Mouse (Mus musculus): ENCODE measurements around the gene Ksr1. TPM values are rescaled to one million over a fixed set of nuclear protein-coding genes. Genes with fewer than 3 reads are reported as not detected.

Ksr1 gene
- polyA plus RNA-seq, 1 experiment from 2014 or later: 4.7 TPM

- TF ChIP-seq CTCF (IDR thresholded peaks at IDR 0.05; ENCODE audit: low read depth): no peak
- 60% methylated on average over 5 of the region's 5 CpGs for WGBS
- Histone ChIP-seq H3K36me3 (ENCODE audit: control insufficient read depth, insufficient read depth) (peaks cover 12% of the 10 kb centered on the region; the same call in 1 of the 2 replicates), H3K4me1 (replicated peaks; ENCODE audit: control insufficient read depth, insufficient read depth, low read length) (0 out of 2 replicates have a peak, but pooled peaks cover 6% of the 10 kb centered on the region), H3K9me3 (ENCODE audit: control insufficient read depth) (no peaks in the 10 kb centered on the region), H3K4me3 (ENCODE audit: low read depth, low read length) (no peak overlapping the region), H3K27me3 (replicated peaks; ENCODE audit: control insufficient read depth, insufficient read depth, low read length) (no peaks in the 10 kb centered on the region), H3K4me2 (replicated peaks; ENCODE audit: low read depth) (no peak overlapping the region), H3K27ac (ENCODE audit: low read depth, low read length) (no peak overlapping the region), H3K9ac (ENCODE audit: low read depth, low read length) (no peak overlapping the region)
- no peak for ATAC-seq
Measured at GRCm38 (mm10) chr11:79059850-79060249, 86.4 kb downstream of the Ksr1 start.

- Histone ChIP-seq H3K27me3 (replicated peaks; ENCODE audit: control insufficient read depth, insufficient read depth, low read length) (no peaks in the 10 kb centered on the region), H3K4me2 (replicated peaks; ENCODE audit: low read depth) (no peak overlapping the region), H3K27ac (ENCODE audit: low read depth, low read length) (no peak overlapping the region), H3K9me3 (ENCODE audit: control insufficient read depth) (no peaks in the 10 kb centered on the region), H3K4me1 (replicated peaks; ENCODE audit: control insufficient read depth, insufficient read depth, low read length) (0 out of 2 replicates have a peak, but pooled peaks cover 6% of the 10 kb centered on the region), H3K4me3 (ENCODE audit: low read depth, low read length) (no peak overlapping the region), H3K36me3 (ENCODE audit: control insufficient read depth, insufficient read depth) (peaks cover 10% of the 10 kb centered on the region; the same call in 1 of the 2 replicates), H3K9ac (ENCODE audit: low read depth, low read length) (no peak overlapping the region)
- no peak for ATAC-seq
- no peak for TF ChIP-seq CTCF (IDR thresholded peaks at IDR 0.05; ENCODE audit: low read depth)
- 80% methylated on average over 4 of the region's 4 CpGs for WGBS
Measured at GRCm38 (mm10) chr11:79059062-79059461, 87.1 kb downstream of the Ksr1 start.

- H3K9me3 ChIP-seq (ENCODE audit: control insufficient read depth): no peaks in the 10 kb centered on the region
- 0 out of 2 replicates have a peak, but pooled peaks cover 6% of the 10 kb centered on the region for H3K4me1 ChIP-seq (replicated peaks; ENCODE audit: control insufficient read depth, insufficient read depth, low read length)
- H3K9ac ChIP-seq (ENCODE audit: low read depth, low read length): no peak overlapping the region
- 76% methylated on average over 6 of the region's 6 CpGs for WGBS
- TF ChIP-seq CTCF (IDR thresholded peaks at IDR 0.05; ENCODE audit: low read depth): no peak
- H3K27me3 ChIP-seq (replicated peaks; ENCODE audit: control insufficient read depth, insufficient read depth, low read length): no peaks in the 10 kb centered on the region
- no peak for ATAC-seq
- peaks cover 5% of the 10 kb centered on the region; the same call in 1 of the 2 replicates for H3K36me3 ChIP-seq (ENCODE audit: control insufficient read depth, insufficient read depth)
- H3K4me3 ChIP-seq (ENCODE audit: low read depth, low read length): no peak overlapping the region
- H3K27ac ChIP-seq (ENCODE audit: low read depth, low read length): no peak overlapping the region
- no peak overlapping the region for H3K4me2 ChIP-seq (replicated peaks; ENCODE audit: low read depth)
Measured at GRCm38 (mm10) chr11:79058610-79059009, 87.6 kb downstream of the Ksr1 start.

GRCm38 (mm10) chr11:79057809-79058208 lies 88.4 kb downstream of the Ksr1 start:
- Histone ChIP-seq H3K4me1 (replicated peaks; ENCODE audit: control insufficient read depth, insufficient read depth, low read length) (0 out of 2 replicates have a peak, but pooled peaks cover 6% of the 10 kb centered on the region), H3K4me3 (ENCODE audit: low read depth, low read length) (no peak overlapping the region), H3K27ac (ENCODE audit: low read depth, low read length) (no peak overlapping the region), H3K27me3 (replicated peaks; ENCODE audit: control insufficient read depth, insufficient read depth, low read length) (no peaks in the 10 kb centered on the region), H3K4me2 (replicated peaks; ENCODE audit: low read depth) (no peak overlapping the region), H3K9ac (ENCODE audit: low read depth, low read length) (no peak overlapping the region), H3K36me3 (ENCODE audit: control insufficient read depth, insufficient read depth) (peaks cover 4% of the 10 kb centered on the region; the same call in 1 of the 2 replicates), H3K9me3 (ENCODE audit: control insufficient read depth) (no peaks in the 10 kb centered on the region)
- ATAC-seq: no peak
- TF ChIP-seq CTCF (IDR thresholded peaks at IDR 0.05; ENCODE audit: low read depth): no peak
- 39% methylated on average over 4 of the region's 4 CpGs for WGBS

- no peak overlapping the region for H3K4me2 ChIP-seq (replicated peaks; ENCODE audit: low read depth)
- no peak for TF ChIP-seq CTCF (IDR thresholded peaks at IDR 0.05; ENCODE audit: low read depth)
- ATAC-seq: no peak
- no peaks in the 10 kb centered on the region for H3K27me3 ChIP-seq (replicated peaks; ENCODE audit: control insufficient read depth, insufficient read depth, low read length)
- no peaks in the 10 kb centered on the region for H3K9me3 ChIP-seq (ENCODE audit: control insufficient read depth)
- WGBS: 57% methylated on average over 4 of the region's 4 CpGs
- H3K4me3 ChIP-seq (ENCODE audit: low read depth, low read length): no peak overlapping the region
- peaks cover 4% of the 10 kb centered on the region; the same call in 1 of the 2 replicates for H3K36me3 ChIP-seq (ENCODE audit: control insufficient read depth, insufficient read depth)
- no peak overlapping the region for H3K9ac ChIP-seq (ENCODE audit: low read depth, low read length)
- H3K4me1 ChIP-seq (replicated peaks; ENCODE audit: control insufficient read depth, insufficient read depth, low read length): 0 out of 2 replicates have a peak, but pooled peaks cover 6% of the 10 kb centered on the region
- H3K27ac ChIP-seq (ENCODE audit: low read depth, low read length): no peak overlapping the region
Measured at GRCm38 (mm10) chr11:79056891-79057290, 89.3 kb downstream of the Ksr1 start.

- Histone ChIP-seq H3K4me1 (replicated peaks; ENCODE audit: control insufficient read depth, insufficient read depth, low read length) (0 out of 2 replicates have a peak, but pooled peaks cover 6% of the 10 kb centered on the region), H3K9me3 (ENCODE audit: control insufficient read depth) (no peaks in the 10 kb centered on the region), H3K9ac (ENCODE audit: low read depth, low read length) (no peak overlapping the region), H3K27me3 (replicated peaks; ENCODE audit: control insufficient read depth, insufficient read depth, low read length) (no peaks in the 10 kb centered on the region), H3K27ac (ENCODE audit: low read depth, low read length) (no peak overlapping the region), H3K4me2 (replicated peaks; ENCODE audit: low read depth) (no peak overlapping the region), H3K36me3 (ENCODE audit: control insufficient read depth, insufficient read depth) (peaks cover 4% of the 10 kb centered on the region; the same call in 1 of the 2 replicates), H3K4me3 (ENCODE audit: low read depth, low read length) (no peak overlapping the region)
- no peak for ATAC-seq
- TF ChIP-seq CTCF (IDR thresholded peaks at IDR 0.05; ENCODE audit: low read depth): no peak
- WGBS: 74% methylated on average over 2 of the region's 2 CpGs
Measured at GRCm38 (mm10) chr11:79056027-79056426, 90.2 kb downstream of the Ksr1 start.
